Mouse (Mus musculus) heart, embryonic 16.5 days (tissue): ENCODE results near the gene Dph2. TPM values are rescaled to one million over a fixed set of nuclear protein-coding genes. Genes with fewer than 3 reads are reported as not detected.
A peak's percentile ranks its signal among the peaks of the same experiment; 100 is the strongest.

Experiments used
- ATAC-seq: fragments of 200-750 bp; cut with Nextera tagmentation; replicated peaks from 2 replicates; pipeline ENCODE4 v1.8.0; 2017; ENCODE audit warnings: moderate number of reproducible peaks; ENCODE audit not compliant: insufficient read depth, low FRiP score; ENCODE audit errors: extremely low read depth
- H3K27ac ChIP-seq: fragments of 300-500 bp; sonication (generic); 2 replicates; pipeline ENCODE4 v1.5.1; 2014; ENCODE audit warnings: mild to moderate bottlenecking, low read length, control low read depth, moderate library complexity
- H3K27me3 ChIP-seq: fragments of 300-500 bp; sonication (generic); 2 replicates; pipeline ENCODE4 v1.6.1; 2014; ENCODE audit warnings: low read length, mixed read lengths; ENCODE audit not compliant: control insufficient read depth, insufficient read depth
- H3K36me3 ChIP-seq: fragments of 300-500 bp; sonication (generic); 2 replicates; pipeline ENCODE4 v1.6.1; 2014; ENCODE audit not compliant: control insufficient read depth, insufficient read depth
- H3K4me1 ChIP-seq: fragments of 300-500 bp; sonication (generic); 2 replicates; pipeline ENCODE4 v1.6.1; 2014; ENCODE audit warnings: low read length, mixed read lengths; ENCODE audit not compliant: control insufficient read depth, insufficient read depth
- H3K4me2 ChIP-seq: fragments of 300-500 bp; sonication (generic); 2 replicates; pipeline ENCODE4 v1.6.1; 2014; ENCODE audit warnings: low read depth, mild to moderate bottlenecking, control low read depth, low read length
- H3K4me3 ChIP-seq: fragments of 300-500 bp; sonication (generic); 2 replicates; pipeline ENCODE4 v1.5.1; 2014; ENCODE audit warnings: mild to moderate bottlenecking, control low read depth, low read length
- H3K9ac ChIP-seq: fragments of 300-500 bp; sonication (generic); 2 replicates; pipeline ENCODE4 v1.6.1; 2014; ENCODE audit warnings: low read length, control low read depth
- H3K9me3 ChIP-seq: fragments of 300-500 bp; sonication (generic); replicated peaks from 2 replicates; pipeline ENCODE4 v1.6.1; 2016; ENCODE audit warnings: low read length; ENCODE audit not compliant: control insufficient read depth
- WGBS: fragments of 180-500 bp; shearing (Covaris S2); extraction: QIAGEN DNeasy Blood & Tissue Kit; methylation state at CpG from one replicate; pipeline ENCODE4 v1.1.7; 2014; 5-methylcytosine and 5-hydroxymethylcytosine counted together
- polyA plus RNA-seq: library from polyadenylated mRNA; unstranded; fragments of >200 nt; fragmentation: Nextera tagmentation; extraction: Ambion mirVana; gene quantifications from 2 replicates; pipeline ENCODE4 v1.2.1, GENCODE M21; 2015

The Dph2 gene
- polyA plus RNA-seq, 1 experiment from 2014 or later, result 12.5 TPM

- H3K4me2 ChIP-seq, result peak overlapping the region; percentile 99
- H3K9me3 ChIP-seq, result no peaks in the 10 kb centered on the region
- no peak overlapping the region for H3K27ac ChIP-seq
- peak overlapping the region; percentile 63 for H3K4me3 ChIP-seq
- ATAC-seq, result 0 out of 2 replicates have a peak, but pooled peaks have one; percentile 2
- 14% methylated on average over 8 of the region's 8 CpGs for WGBS
- peaks cover 45% of the 10 kb centered on the region for H3K4me1 ChIP-seq
- peaks cover 12% of the 10 kb centered on the region for H3K36me3 ChIP-seq
- no peaks in the 10 kb centered on the region for H3K27me3 ChIP-seq
- peak overlapping the region; percentile 87 for H3K9ac ChIP-seq
Measured at GRCm38 (mm10) chr4:117914031-117914430, 22.2 kb upstream of the Dph2 start.

GRCm38 (mm10) chr4:117913421-117913820, 21.6 kb upstream of the Dph2 start:
- Histone ChIP-seq H3K27ac (no peak overlapping the region), H3K4me2 (peak overlapping the region; percentile 99), H3K9ac (peak overlapping the region; percentile 87), H3K36me3 (peaks cover 12% of the 10 kb centered on the region), H3K27me3 (no peaks in the 10 kb centered on the region), H3K9me3 (no peaks in the 10 kb centered on the region), H3K4me3 (peak overlapping the region; percentile 63), H3K4me1 (peaks cover 44% of the 10 kb centered on the region)
- ATAC-seq, result no peak
- 50% methylated on average over 3 of the region's 3 CpGs for WGBS

DNA sequence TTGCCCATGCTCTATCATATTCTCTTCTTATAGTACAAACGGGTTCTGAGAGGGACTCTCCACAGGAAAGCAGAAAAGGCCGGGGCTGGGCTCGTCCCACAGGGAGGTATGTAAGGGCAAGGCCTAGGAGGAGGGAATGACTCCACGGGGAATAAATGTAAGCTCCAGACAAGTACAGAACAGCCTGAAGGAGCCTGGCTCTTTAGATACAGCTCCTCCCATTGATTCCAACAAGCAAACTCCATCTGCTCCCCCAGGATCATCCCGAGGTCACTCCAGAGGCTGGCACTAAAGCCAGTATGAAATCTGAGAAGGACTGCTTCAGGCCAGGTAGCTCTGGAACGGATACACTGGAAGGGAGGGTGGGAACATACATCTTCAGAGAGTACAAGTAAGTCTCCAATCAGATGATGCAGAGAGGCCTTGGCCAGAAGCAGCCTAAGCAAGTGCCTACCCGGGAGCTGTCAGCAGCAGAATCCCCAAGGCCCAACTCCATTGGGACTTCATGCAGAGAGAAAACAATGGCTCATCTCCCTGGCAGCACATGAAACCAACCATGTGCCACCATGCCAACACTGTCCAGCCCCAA, 20.9 kb upstream of the Dph2 start:
- Histone ChIP-seq H3K4me2 (peak overlapping the region; percentile 99; the same call in 1 of the 2 replicates), H3K27me3 (no peaks in the 10 kb centered on the region), H3K36me3 (peaks cover 12% of the 10 kb centered on the region), H3K4me1 (peaks cover 38% of the 10 kb centered on the region), H3K27ac (no peak overlapping the region), H3K9me3 (no peaks in the 10 kb centered on the region), H3K4me3 (peak overlapping the region; percentile 63; the same call in 1 of the 2 replicates), H3K9ac (no peak overlapping the region)
- no peak for ATAC-seq
- 67% methylated on average over 7 of the region's 7 CpGs for WGBS

GRCm38 (mm10) chr4:117912131-117912561, 20.3 kb upstream of the Dph2 start:
- 90% methylated on average over 13 of the region's 13 CpGs for WGBS
- Histone ChIP-seq H3K4me2 (no peak overlapping the region), H3K9ac (no peak overlapping the region), H3K36me3 (peaks cover 12% of the 10 kb centered on the region), H3K27me3 (no peaks in the 10 kb centered on the region), H3K9me3 (no peaks in the 10 kb centered on the region), H3K4me3 (no peak overlapping the region), H3K27ac (no peak overlapping the region), H3K4me1 (peaks cover 38% of the 10 kb centered on the region)
- no peak for ATAC-seq

GRCm38 (mm10) chr4:117908834-117909453, 17.1 kb upstream of the Dph2 start:
- Histone ChIP-seq H3K4me1 (peaks cover 25% of the 10 kb centered on the region), H3K27ac (no peak overlapping the region), H3K9me3 (no peaks in the 10 kb centered on the region), H3K9ac (0 out of 2 replicates have a peak overlapping the region, but pooled peaks have one; percentile 15), H3K4me2 (no peak overlapping the region), H3K36me3 (peaks cover 24% of the 10 kb centered on the region), H3K27me3 (no peaks in the 10 kb centered on the region), H3K4me3 (no peak overlapping the region)
- no peak for ATAC-seq
- 73% methylated on average over 8 of the region's 8 CpGs for WGBS

DNA sequence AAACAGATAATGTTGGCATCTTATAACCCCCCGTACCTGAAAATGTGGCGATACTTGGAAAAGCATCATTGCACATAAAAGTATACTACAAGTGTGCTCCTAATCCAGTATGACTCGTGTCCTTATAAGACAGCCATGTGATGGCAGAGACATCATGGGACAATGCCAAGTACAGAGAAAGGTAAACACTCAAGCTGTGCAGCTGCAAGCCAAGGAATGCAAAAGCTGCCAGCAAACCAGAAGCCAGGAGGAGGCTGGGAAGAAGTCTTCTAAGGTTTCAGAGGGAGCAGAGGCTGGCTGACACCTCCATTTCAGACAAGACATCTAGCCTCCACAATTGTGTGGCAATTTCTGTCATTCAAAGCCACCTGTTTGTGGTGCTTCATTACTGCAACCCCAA, 14.4 kb upstream of the Dph2 start:
- Histone ChIP-seq H3K4me3 (no peak overlapping the region), H3K9ac (no peak overlapping the region), H3K27ac (no peak overlapping the region), H3K27me3 (no peaks in the 10 kb centered on the region), H3K4me2 (no peak overlapping the region), H3K36me3 (peaks cover 35% of the 10 kb centered on the region), H3K4me1 (peaks cover 11% of the 10 kb centered on the region; the same call in 1 of the 2 replicates), H3K9me3 (no peaks in the 10 kb centered on the region)
- ATAC-seq, result no peak
- WGBS, result 79% methylated on average over 3 of the region's 3 CpGs

- H3K4me3 ChIP-seq, result no peak overlapping the region
- peaks cover 43% of the 10 kb centered on the region for H3K36me3 ChIP-seq
- ATAC-seq, result no peak
- H3K27me3 ChIP-seq, result no peaks in the 10 kb centered on the region
- peaks cover 9% of the 10 kb centered on the region; the same call in 1 of the 2 replicates for H3K4me1 ChIP-seq
- 85% methylated on average over 8 of the region's 8 CpGs for WGBS
- no peak overlapping the region for H3K9ac ChIP-seq
- H3K4me2 ChIP-seq, result no peak overlapping the region
- no peaks in the 10 kb centered on the region for H3K9me3 ChIP-seq
- no peak overlapping the region for H3K27ac ChIP-seq
Measured at GRCm38 (mm10) chr4:117904761-117905160, 12.9 kb upstream of the Dph2 start.

DNA sequence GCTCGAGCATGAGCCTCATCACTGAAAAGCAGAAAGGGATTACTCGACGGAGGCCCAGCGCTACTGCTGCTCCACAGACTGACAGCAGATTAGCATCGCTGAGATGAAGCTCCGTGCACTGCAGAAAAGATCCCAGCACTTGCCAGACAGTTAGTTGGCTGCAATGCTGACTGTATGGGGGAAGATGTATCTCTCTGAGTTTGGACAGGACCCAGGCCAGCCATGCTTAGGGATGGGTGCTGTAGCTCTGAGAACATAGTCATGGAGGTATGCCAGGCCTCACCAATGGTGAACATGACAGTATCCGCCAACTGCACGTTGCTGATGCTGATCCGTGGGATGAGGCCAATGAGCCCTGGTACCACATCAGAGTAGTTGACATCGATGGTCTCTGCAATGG, 12.3 kb upstream of the Dph2 start:
- Histone ChIP-seq H3K4me3 (no peak overlapping the region), H3K36me3 (peaks cover 50% of the 10 kb centered on the region), H3K9ac (no peak overlapping the region), H3K4me1 (peaks cover 5% of the 10 kb centered on the region; the same call in 1 of the 2 replicates), H3K9me3 (no peaks in the 10 kb centered on the region), H3K27ac (no peak overlapping the region), H3K27me3 (no peaks in the 10 kb centered on the region), H3K4me2 (no peak overlapping the region)
- WGBS, result 84% methylated on average over 10 of the region's 10 CpGs
- ATAC-seq, result no peak

GRCm38 (mm10) chr4:117898111-117898510, 6.3 kb upstream of the Dph2 start:
- no peak for ATAC-seq
- WGBS, result 68% methylated on average over 3 of the region's 3 CpGs
- H3K4me1 ChIP-seq, result no peaks in the 10 kb centered on the region
- H3K27me3 ChIP-seq, result no peaks in the 10 kb centered on the region
- no peak overlapping the region for H3K27ac ChIP-seq
- H3K36me3 ChIP-seq, result peaks cover 45% of the 10 kb centered on the region
- no peak overlapping the region for H3K4me3 ChIP-seq
- no peak overlapping the region for H3K4me2 ChIP-seq
- H3K9me3 ChIP-seq, result no peaks in the 10 kb centered on the region
- no peak overlapping the region for H3K9ac ChIP-seq
